Mouse (Mus musculus) testis, adult 2 months (tissue): ENCODE data around the gene Srxn1.

Source experiments
- CTCF ChIP-seq: fragments of 200-500 bp; IDR thresholded peaks from 2 replicates; pipeline ENCODE4 v1.5.1; 2012; ENCODE audit warnings: low read depth, mild to moderate bottlenecking, inconsistent platforms, low read length, moderate library complexity; ENCODE audit not compliant: control insufficient read depth, insufficient read depth, insufficient replicate concordance
- POLR2A ChIP-seq: fragments of 200-500 bp; IDR thresholded peaks from 2 replicates; pipeline ENCODE4 v1.6.1; 2012; ENCODE audit warnings: low read depth, mild to moderate bottlenecking, inconsistent platforms, low read length, moderate library complexity; ENCODE audit not compliant: control insufficient read depth

- TF ChIP-seq POLR2A: no peak
- no peak for TF ChIP-seq CTCF
Observed at GRCm38 (mm10) chr2:152102369-152102768, 2.9 kb upstream of the Srxn1 start.
